Mouse (Mus musculus) T-helper 1 cell (primary cell): ENCODE results near the gene Car10.

Experiments
- in situ Hi-C: fragments of 300-600 bp; cut with MboI, MseI; formaldehyde crosslinking; loops from one replicate; pipeline ENCODE4 v1.15.1; 2025; ENCODE audit warnings: high pct_unique_total_duplicates

Gene Car10

DNA sequence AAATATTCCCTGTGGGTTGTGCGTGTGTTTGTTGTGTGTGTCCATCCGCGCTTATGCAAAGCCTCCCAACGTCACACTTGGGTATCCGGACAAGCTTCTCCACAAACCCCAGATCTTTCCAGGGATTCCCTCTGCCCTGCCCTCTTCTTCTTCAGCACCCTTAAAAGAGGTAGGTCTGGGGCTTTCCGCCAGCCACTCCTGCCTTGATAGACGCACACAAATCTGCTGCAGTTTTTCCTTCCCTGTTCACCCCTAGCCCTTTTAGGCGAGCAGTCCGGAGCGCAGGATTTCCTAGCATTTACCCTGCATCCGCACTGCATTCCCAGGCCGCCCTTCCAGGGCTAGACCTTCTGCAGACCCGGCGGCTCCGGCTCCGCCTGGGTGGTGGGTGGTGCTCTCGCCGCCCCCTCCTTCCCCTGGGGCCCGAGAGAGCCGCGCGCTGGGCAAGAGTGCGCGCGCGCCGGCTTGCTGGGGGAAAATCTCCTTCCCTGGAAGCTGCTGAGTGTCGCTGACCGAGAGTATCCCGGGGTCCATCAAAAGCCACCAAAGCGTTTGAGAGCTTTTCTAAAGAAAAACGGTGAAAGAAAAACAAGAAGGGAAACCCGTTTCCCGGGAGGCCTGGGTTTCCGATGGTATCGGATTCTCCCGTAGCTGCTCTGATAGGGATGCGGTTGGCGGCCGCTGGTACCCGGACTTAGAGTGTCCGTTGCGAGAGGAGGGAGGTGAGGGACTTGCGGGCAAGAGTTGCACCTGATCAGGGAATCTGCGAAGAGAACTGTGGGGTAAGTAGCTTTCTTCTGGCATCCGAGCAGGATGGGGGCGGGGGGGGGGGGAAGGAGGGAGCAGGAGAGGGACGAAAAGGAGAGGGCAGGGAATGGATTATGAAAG, at the start of gene Car10:
Car10 (plus strand) TSS at position 88 of the 888 bp plus-strand sequence.
- in situ Hi-C loops, result no loop called here

DNA sequence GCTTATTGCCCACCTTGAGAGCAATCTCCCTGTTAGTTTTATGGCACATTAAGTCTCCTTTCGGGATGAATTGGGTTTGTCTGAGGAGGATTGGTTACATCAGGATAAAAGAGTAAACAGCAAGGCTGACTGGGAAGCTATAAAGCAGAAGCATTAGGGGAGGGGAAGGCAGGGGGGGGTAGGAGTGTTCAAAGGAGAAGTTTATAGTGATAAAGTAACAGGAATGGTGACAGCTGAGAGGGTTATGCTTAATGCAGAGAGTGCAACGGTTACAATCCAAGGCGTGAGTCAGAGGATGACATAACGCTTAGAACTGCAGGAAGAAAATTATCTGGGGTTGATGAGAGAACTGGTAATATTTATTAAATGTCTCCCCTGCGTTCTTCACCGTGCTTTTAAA, 32.8 kb upstream of the Car10 start:
- in situ Hi-C loops, result no loop called here

DNA sequence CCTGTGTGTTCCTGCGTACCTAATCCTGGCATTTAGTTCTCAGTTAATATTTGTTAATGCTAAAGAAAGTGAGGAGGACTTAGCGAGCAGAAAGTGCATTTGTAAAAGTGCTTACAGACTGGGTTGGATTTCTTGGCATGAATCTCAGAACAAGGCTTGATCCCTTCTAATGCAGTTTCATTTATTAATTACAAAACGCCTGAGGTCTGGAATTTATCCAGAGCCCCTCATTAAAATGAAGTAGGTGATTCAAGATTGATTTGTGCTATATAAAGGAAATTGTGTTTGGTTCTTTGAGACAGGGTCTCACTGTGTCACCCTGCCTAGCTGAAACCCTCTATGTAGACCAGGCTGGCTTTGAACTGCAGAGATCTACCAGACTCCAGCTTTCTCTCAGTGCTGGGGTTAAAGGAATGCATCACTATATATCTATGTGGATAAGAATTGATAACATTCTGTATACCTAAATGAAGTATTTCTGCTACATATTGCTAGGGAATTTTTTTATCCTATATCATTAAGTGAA, 32.1 kb upstream of the Car10 start:
- in situ Hi-C loops, result no loop called here

DNA sequence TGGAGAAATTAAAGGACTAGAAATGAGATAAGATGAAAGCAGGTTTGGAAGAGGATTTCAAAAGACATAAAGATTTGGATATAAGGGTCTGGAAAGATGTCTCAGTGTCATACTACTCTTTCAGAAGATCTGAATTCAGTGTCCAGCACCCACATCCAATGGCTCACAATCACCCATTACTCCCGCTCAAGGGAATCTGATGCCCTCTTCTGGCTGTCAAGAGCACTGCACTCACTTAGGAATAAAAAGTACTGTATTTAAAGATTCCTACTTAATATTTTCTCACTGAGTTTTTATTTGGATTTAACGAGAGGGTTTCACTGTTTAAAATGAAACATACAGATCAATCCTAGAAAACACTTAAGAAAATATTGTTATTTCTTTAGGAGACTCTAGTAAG, 2.2 kb upstream of the Car10 start:
- in situ Hi-C loops, result no loop called here

DNA sequence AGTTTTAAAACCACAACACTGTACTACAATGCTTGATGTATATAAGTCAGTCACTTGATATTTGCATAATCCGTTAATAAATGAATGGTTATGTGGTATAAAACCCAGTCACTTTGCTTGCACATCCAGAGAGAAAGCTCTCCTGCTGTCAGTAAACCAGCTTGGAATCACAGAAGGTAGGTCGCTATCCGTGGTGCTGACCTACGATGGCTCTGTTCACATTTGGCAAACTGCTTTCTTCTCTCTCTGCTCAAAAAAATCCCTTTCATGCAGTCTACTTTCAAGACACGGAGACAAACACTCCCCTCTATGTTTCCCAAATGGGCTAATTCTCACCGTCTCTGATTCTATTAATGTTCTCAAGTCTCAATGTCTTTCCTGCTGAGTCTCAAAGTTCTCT, 827 bp upstream of the Car10 start:
- in situ Hi-C loops, result no loop called here

DNA sequence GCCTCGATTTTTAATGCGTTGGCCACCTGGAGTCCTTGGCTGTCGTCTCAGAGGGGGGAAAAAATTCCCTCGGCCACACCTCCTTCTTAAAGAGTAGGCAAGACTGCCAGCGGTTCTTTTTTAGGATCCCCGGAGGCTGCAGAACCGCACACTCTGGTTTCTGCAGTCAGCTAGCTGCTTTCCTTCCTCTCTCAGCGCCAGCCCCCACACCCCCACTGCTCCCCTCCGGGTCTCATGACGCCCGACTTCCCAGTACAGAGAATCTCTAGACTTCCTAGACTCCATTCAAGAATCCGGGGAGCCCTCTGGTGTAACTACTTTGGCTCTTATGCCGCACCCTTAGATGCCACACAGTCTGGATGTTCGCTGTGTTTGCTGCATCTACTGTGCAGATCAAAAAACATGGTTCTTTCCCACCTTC, 387 bp upstream of the Car10 start:
- in situ Hi-C loops, result no loop called here

DNA sequence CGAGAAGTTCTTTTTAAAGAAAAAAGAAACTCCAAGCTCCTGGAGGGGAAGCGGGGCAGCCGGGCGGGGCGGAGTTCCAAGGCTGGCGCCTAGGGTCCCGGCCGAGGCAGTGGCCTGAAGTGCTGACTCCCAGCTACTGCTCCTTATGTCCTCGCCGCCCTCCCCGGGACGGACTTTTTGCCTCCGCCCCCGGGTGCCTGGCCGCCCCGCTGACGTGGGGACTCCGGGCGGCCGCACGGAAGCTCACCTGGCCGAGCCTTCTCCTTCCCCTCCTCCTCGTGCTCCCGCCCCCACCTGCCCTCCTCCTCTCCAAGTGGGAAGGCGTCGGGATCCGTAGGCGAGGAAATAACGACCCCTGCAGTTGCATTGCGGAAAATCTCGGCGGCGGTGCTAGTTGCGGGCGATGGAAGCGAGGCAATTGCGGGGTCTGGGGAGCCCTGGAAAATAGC, 1.1 kb downstream of the Car10 start:
- in situ Hi-C loops, result no loop called here

DNA sequence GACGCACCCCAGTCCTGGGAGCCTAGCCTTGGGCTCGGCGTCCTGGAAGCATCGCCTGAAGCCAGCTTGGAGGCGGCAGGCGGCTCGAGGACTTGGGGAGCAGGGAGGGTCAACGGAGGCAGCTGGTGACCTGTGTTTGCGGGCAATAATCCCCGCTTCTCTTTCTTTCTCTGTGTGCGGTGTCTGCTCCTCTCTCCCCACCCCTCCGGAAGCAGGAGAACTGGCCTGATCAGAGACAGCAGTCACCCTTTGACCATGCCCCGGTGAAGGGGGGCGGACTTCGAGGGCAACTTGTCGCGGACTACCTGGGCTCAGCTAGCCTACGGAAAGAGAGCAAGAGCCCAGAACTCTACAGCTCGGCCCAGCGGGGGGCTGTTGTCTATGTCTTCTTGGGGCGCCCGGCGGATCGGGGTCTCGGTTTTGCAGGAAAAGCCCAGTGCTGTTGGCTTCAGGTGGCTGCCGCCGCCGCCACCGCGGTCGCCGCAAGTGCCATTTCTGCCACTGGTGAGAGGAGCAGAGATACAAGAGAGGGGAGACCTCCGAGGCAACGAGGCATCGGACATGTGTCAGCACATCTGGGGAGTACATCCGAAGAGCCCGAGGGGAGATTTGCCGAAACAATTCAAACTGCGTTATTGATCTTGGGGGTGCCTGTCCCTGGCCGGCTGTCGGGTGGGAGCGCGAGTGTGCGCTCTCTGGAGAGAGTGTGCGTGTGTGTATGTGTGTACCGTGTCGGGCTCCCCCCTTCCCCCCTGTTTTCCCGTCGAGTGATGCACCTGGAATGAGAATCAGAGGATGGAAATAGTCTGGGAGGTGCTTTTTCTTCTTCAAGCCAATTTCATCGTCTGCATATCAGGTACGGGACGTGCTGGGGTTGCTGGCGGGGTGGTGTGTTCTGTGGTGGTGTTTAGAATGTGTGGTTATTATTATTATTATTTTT, 1.9 kb downstream of the Car10 start:
- in situ Hi-C loops, result no loop called here

DNA sequence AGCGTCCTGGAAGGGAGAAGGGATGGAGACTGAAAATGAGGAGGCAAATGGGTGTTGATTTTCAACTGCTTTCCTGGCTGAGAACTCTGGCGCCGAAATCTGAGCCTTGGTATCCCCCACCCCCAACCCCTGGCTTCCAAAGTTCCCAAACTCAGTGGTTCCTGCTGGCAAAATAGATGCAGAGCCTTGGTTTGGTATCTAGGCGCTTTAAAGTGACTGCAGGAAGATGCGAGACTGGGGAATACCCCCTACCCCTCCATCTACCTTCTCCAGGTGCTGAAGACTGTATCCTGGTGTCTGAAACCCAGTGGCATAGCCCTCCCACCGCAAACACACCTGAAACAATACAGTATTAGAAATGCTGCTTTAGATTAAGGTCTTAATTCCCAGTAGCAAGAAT, 2.8 kb downstream of the Car10 start:
- in situ Hi-C loops, result no loop called here

DNA sequence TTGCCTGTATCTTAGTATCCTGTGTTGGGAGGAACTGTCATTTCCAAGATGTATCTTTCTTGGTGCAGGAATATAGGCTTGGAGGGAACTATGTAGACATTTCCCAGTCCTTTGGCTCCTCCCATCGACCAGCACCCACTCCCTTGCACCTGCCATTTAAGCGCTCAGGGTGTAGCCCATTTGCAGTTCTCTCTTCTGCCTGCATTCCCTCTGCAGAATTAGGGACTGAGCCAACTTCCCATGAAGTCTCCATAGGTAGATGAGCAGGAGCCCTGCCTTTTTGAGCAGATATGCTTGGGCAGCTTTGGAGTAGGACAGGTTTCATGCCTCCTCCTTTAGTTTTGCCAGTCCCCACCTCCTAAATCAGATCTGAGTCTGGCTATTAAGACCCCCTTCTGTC, 3.3 kb downstream of the Car10 start:
- in situ Hi-C loops, result no loop called here

DNA sequence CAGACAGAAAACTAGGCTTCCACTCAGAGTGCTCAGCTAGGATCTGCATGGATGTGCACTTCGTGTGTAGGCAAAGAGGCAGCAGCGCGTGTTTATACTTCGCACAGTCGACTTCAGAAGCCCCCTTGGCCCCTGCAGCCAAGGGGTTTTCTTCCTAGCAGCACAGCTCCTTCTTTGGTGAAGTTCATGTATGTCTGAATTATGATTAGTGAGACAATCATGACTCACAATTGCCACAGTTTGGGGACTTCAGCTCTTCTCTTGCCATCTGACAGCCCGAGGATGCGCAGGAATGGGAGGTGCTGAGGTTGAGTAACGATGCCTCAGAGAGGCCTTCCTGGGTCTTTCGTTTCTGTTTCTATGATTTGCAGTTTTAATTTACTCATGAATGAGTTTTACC, 4.5 kb downstream of the Car10 start:
- in situ Hi-C loops, result no loop called here

DNA sequence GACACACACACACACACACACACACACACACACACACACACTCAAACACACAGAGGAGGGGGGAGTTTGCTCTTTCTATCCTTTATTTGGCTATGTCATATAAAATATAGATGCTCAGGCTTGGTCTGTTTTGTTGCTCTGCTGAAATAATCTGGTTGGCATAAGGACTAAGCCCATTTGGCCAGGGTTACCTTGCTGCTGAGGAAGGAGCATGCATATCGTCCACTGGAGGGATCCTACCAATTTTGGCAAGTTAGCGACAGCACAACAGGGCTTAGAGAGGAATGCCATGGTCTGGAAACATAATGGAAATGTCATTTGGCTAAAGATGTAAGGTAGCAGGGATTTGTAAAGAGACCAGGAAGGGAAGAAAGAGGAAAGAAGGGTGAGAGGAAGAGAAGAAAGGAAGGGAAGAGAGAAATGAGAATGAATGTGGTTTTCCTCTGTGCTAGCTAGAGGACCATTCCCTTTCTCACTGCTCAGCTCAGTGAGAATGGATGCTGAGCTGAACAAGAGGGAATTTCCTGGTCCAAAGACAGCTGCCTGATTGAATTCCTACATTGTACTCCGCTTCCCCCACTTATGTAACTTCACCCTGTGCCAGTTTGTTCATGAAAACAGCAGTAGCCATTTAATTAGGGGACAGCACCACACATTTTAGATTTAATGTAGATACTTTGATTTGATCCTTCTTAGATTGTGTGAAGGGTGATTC, 5.4 kb downstream of the Car10 start:
- in situ Hi-C loops, result no loop called here

DNA sequence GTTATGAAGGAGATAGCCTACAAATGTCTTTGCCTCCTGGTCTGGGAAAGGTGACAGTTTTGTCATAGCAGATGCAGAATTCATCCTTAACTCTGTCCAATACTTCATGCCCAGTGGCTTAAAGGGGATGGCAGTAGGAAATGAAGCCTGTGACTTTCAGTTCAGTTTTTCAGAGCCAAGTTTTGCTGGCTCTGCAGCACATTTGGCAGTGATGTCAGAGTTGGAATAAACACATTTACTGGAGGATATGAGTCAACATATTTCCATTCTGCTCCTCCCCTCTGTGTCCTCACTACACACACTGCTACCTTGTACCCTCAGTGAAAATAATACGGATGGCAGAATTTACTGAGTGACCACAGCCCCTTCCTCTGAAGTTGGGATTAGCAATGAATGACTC, 11.6 kb downstream of the Car10 start:
- in situ Hi-C loops, result no loop called here

DNA sequence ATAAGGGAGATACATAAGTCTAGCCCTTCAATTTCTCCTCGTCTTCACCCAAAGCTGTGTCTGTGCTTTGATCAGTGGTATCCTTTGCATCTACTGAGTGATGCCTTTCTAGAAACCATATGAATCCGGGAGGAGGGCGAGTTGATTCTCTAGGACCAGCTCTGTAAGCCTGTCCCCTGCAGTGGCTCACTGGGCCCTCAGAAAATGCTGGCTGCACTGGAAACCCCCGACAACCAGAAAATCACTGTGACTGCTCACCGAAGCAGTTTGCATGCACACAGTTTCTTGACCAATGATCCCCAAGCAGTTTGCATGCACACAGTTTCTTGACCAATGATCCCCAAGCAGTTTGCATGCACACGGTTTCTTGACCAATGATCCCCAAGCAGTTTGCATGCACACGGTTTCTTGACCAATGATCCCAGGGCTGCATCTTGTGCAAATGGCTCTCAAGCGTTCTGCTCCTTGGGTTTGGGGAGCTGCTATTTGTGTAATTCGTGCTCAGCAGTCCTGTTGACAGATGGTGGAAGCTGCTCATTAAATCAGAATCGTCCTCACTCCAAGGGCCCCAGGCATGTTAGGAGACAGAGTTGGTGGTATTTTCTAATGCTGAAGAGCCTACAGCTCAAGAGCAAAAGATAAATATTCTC, 23.1 kb downstream of the Car10 start:
- in situ Hi-C loops, result no loop called here

DNA sequence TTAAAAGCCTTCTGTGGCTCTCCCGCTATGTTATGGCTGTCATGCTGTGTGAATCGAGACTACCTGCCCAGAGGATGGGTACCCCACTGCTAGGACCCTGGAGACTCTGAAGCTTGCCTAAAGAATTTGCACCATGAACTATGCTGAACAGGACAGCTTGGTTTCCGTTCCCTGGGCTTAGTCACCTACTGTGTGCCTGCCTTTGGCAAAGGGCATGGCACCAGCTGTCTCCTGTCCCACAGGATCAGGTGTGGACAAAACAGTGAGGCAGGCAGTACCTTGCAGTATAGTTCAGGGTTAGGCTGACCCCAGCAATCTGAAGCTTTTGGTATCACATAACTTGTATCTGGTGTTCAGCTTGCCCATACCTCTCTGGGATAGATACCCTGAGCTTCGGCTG, 25.9 kb downstream of the Car10 start:
- in situ Hi-C loops, result no loop called here

DNA sequence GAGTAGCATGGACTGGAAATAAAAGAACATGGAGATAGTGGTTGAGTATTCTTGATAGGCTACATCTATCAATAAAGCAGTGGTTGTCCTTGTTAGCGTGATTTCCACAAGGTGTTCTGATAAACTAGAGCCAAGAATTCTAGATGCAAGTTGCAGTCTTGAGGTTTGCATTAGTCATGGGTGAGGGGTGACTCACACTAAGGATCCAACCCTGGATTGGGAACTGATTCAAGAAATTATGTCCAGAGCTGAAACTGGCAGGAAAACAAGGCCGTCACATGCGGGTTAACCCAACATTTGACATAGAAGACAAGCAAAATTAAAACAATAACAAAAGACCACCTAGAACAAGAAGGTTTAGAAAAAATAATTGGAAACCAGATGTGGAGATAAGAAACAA, 28.6 kb downstream of the Car10 start:
- in situ Hi-C loops, result no loop called here

DNA sequence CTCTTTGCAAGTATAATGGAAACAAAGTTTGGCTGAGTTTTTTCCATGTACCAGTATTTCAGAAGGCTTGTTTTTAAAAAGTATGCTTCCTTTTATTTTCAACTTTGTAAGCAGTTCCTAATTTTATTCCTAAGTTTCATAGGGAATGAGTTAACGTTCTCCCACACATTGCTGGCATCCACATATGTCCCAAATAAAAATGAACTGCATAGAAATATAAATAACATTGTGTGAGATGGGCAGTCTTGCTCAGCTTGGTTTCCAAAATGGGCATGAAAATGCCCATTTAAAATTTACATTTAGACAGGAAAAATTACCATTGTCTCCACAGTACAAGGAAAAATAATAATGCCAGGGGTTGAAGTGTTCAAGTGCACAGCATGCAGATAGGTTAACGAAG, 30.7 kb downstream of the Car10 start:
- in situ Hi-C loops, result no loop called here

DNA sequence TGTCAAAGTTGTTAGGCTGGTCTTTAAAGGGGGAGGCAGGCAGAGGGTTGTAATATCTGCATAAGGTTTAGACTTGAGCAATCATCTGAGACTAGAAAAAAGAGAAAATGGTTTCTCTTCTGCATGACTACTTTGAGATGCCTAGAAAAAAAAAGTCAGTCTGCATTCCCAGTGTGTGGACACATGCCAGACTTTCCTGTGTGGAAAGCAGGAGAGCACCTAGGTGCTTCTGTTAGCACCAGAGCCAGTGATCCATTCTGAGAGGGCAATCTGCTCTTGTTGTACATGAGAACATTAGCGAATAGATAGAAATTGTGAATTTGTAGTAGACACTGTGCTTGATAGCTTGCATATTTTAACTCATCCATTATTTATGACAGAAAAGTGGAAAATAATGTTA, 40.0 kb downstream of the Car10 start:
- in situ Hi-C loops, result loop anchor here (10.0 kb wide), 1 partner anchor 57 kb away; no protein-coding TSS in a partner anchor

DNA sequence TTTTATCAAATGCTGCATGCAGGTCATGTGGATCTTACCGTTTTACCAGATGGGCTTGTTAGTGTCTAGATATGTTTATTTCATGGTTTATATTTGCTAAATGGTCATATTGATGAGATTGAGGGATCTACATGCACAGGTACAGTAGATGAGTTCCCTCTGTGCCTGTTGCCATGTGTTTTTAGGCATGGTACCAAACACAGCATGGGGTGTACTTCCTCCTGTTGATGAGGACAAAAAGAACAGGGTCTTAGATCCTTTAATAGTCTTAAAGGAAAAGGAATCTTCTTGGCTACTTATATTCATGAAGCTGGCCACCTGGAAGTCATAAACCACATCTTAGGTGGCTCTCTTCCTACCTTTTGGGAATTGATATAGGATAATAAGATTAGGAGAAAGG, 43.9 kb downstream of the Car10 start:
- in situ Hi-C loops, result no loop called here

DNA sequence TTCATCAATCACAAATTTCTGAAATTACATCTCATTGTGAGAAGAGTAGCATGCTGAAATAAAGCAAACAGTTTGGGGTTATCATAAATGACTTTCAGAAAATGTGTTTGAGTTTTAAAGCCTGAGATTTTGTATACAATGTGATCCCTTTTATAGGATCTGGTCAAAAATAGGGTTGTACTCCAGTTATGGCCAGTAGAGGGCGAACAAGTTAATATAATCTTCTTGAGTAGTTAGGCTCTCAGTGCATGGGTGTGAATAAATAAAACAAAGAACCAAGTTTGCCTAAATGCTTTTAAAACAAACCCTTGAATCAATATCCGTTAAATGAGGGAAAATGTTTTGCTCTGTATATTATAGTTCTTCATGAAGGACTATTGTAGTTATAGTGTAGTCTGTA, 46.7 kb downstream of the Car10 start:
- in situ Hi-C loops, result no loop called here

DNA sequence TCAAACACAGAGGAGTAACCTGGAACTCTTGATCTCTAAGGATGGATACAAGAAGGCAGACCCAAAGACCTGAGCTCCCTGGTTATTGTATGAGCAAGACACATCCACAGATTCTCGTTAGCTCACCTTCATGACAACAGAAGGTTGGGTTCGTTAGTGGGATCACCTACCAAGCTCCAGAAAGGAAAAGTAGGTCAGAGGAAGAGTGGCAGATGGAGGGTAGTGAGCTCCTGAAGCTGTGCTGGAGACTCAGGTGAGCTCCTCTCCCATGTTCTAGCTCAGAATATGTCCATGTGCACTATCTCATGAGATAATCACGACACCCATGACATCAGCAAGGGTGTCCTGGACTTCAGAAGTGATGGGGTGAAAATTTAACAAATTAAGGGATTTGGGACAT, 57.1 kb downstream of the Car10 start:
- in situ Hi-C loops, result no loop called here
